Mouse (Mus musculus) heart, postnatal 4 days (tissue): ENCODE measurements at regions not wholly inside any gene's neighbourhood (a gene's known extent, or its start where the extent isn't known, plus 50 kb on each side); places are given as distances from the start of the nearest gene placed in this dataset.

Experiments used
- DNase-seq: peaks from one replicate; pipeline ENCODE4 v3.0.0; 2021

GRCm38 (mm10) chr13:28433445-28433844 is 176.1 kb downstream of the Gm11361 start:
- no peak for DNase-seq

- no peak for DNase-seq
These were observed 174.7 kb downstream of the Gm11361 start for GRCm38 (mm10) chr13:28432017-28432416.

GRCm38 (mm10) chr13:28426085-28426484 is 168.8 kb downstream of the Gm11361 start:
- DNase-seq = no peak

- no peak for DNase-seq
These were observed 167.8 kb downstream of the Gm11361 start for GRCm38 (mm10) chr13:28425116-28425515.

GRCm38 (mm10) chr13:28424446-28425059 is 167.2 kb downstream of the Gm11361 start:
- DNase-seq = peak; percentile 50

GRCm38 (mm10) chr13:28421309-28421708 is 164.0 kb downstream of the Gm11361 start:
- no peak for DNase-seq

GRCm38 (mm10) chr13:28420636-28421035 is 163.3 kb downstream of the Gm11361 start:
- peak; percentile 21 for DNase-seq

- peak; percentile 65 for DNase-seq
These were observed 162.6 kb downstream of the Gm11361 start for GRCm38 (mm10) chr13:28419950-28420381.

- DNase-seq = peak; percentile 17
These were observed 161.8 kb downstream of the Gm11361 start for GRCm38 (mm10) chr13:28418936-28419681.

- DNase-seq = peak; percentile 79
These were observed 160.9 kb downstream of the Gm11361 start for GRCm38 (mm10) chr13:28417929-28418881.

- DNase-seq = peak; percentile 61
These were observed 160.2 kb downstream of the Gm11361 start for GRCm38 (mm10) chr13:28417431-28417928.

- DNase-seq = no peak
These were observed 159.6 kb downstream of the Gm11361 start for GRCm38 (mm10) chr13:28416887-28417286.

GRCm38 (mm10) chr13:28416231-28416630 is 158.9 kb downstream of the Gm11361 start:
- DNase-seq = peak; percentile 42

- no peak for DNase-seq
These were observed 158.4 kb downstream of the Gm11361 start for GRCm38 (mm10) chr13:28415769-28416168.

GRCm38 (mm10) chr13:28410324-28410723 is 153.0 kb downstream of the Gm11361 start:
- no peak for DNase-seq

GRCm38 (mm10) chr13:28409609-28409902 is 152.2 kb downstream of the Gm11361 start:
- DNase-seq = no peak

- no peak for DNase-seq
These were observed 151.7 kb downstream of the Gm11361 start for GRCm38 (mm10) chr13:28408868-28409608.

- DNase-seq = no peak
These were observed 143.1 kb downstream of the Gm11361 start for GRCm38 (mm10) chr13:28400459-28400858.
